Mouse (Mus musculus): ENCODE data around the gene Rhobtb3. TPM values are rescaled to one million over a fixed set of nuclear protein-coding genes. Genes with fewer than 3 reads are reported as not detected.
"Not testable (repeated sequence)": the region's sequence is repeated elsewhere in the genome, so short reads cannot be mapped to it uniquely, and the experiment has no call there.

The Rhobtb3 gene
- polyA plus RNA-seq, 1 experiment from 2014 or later: 18.3 TPM

DNA sequence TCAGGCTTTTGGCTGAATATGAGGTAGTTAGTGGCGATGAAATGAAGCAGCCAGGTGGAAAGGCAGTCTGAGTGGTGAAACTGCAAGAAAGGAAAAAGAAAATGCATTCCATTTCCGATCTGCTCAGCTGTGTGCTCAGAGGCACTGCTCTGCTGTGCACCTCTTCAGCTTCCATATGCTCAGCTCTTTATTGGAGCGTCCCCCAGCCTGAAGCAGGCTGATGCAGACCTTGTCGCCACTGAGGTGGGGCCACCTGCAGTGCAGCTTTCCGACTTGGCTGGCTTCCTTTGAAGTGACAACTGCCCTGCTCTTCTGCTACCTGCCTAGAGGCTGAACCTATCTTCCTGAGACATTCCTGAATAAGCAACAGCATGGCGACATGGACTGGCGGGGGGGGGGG, 67.5 kb downstream of the Rhobtb3 start:
- not testable (repeated sequence) for H3K4me3 ChIP-seq (replicated peaks); ATAC-seq (ENCODE audit: low FRiP score); H3K27ac ChIP-seq (replicated peaks); H3K27me3 ChIP-seq (replicated peaks); H3K4me2 ChIP-seq; H3K9ac ChIP-seq (replicated peaks); H3K9me3 ChIP-seq (replicated peaks); H3K4me1 ChIP-seq
- 69% methylated on average over 6 of the region's 7 CpGs for WGBS
- H3K36me3 ChIP-seq: peaks cover 16% of the 10 kb centered on the region

GRCm38 (mm10) chr13:75874608-75875376, 68.9 kb downstream of the Rhobtb3 start:
- H3K4me3 ChIP-seq (replicated peaks): no peak overlapping the region
- peaks cover 17% of the 10 kb centered on the region for H3K36me3 ChIP-seq
- ATAC-seq (ENCODE audit: low FRiP score): no peak
- no peak overlapping the region for H3K4me2 ChIP-seq
- H3K27ac ChIP-seq (replicated peaks): no peak overlapping the region
- no peak overlapping the region for H3K9ac ChIP-seq (replicated peaks)
- H3K27me3 ChIP-seq (replicated peaks): no peaks in the 10 kb centered on the region
- 95% methylated on average over 4 of the region's 4 CpGs for WGBS
- H3K4me1 ChIP-seq: no peaks in the 10 kb centered on the region
- no peaks in the 10 kb centered on the region for H3K9me3 ChIP-seq (replicated peaks)

DNA sequence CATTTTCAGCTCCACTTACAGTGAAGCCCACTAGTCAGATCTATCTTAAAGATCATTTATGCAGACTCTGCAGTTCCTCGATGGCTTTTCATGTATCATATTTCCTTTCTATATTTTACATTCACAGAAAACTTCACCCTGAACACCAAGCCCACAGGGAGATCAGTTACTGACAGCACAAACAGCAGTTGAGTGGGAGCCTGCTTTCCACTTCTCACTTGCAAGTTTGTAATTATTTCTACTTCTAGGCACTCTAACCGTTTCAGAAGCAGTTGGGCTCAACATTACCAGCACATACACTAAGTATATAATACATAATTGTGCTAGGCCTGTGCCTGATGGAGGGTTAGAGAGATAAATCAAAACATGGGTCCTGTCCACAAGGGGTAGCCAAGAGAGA, 75.8 kb downstream of the Rhobtb3 start:
- 96% methylated on average over 2 of the region's 2 CpGs for WGBS
- Histone ChIP-seq H3K27me3 (replicated peaks) (no peaks in the 10 kb centered on the region), H3K27ac (replicated peaks) (no peak overlapping the region), H3K4me2 (no peak overlapping the region), H3K4me1 (no peaks in the 10 kb centered on the region), H3K9ac (replicated peaks) (no peak overlapping the region), H3K36me3 (peaks cover 6% of the 10 kb centered on the region), H3K9me3 (replicated peaks) (no peaks in the 10 kb centered on the region), H3K4me3 (replicated peaks) (no peak overlapping the region)
- ATAC-seq (ENCODE audit: low FRiP score): no peak

GRCm38 (mm10) chr13:75865486-75866184, 78.1 kb downstream of the Rhobtb3 start:
- ATAC-seq (ENCODE audit: low FRiP score): no peak
- Histone ChIP-seq H3K9me3 (replicated peaks) (no peaks in the 10 kb centered on the region), H3K27me3 (replicated peaks) (no peaks in the 10 kb centered on the region), H3K4me2 (no peak overlapping the region), H3K4me1 (no peaks in the 10 kb centered on the region), H3K4me3 (replicated peaks) (no peak overlapping the region), H3K9ac (replicated peaks) (no peak overlapping the region), H3K36me3 (peaks cover 6% of the 10 kb centered on the region), H3K27ac (replicated peaks) (no peak overlapping the region)

- Histone ChIP-seq H3K9ac (replicated peaks) (no peak overlapping the region), H3K4me2 (no peak overlapping the region), H3K9me3 (replicated peaks) (0 out of 2 replicates have a peak, but pooled peaks cover 3% of the 10 kb centered on the region), H3K27me3 (replicated peaks) (no peaks in the 10 kb centered on the region), H3K4me3 (replicated peaks) (no peak overlapping the region), H3K4me1 (no peaks in the 10 kb centered on the region), H3K36me3 (no peaks in the 10 kb centered on the region), H3K27ac (replicated peaks) (no peak overlapping the region)
- WGBS: 54% methylated on average over 1 of the region's 1 CpGs
- ATAC-seq (ENCODE audit: low FRiP score): no peak
Observed at GRCm38 (mm10) chr13:75859264-75859844, 84.4 kb downstream of the Rhobtb3 start.

- Histone ChIP-seq H3K4me3 (replicated peaks) (no peak overlapping the region), H3K27me3 (replicated peaks) (no peaks in the 10 kb centered on the region), H3K4me1 (0 out of 2 replicates have a peak, but pooled peaks cover 2% of the 10 kb centered on the region), H3K27ac (replicated peaks) (no peak overlapping the region), H3K4me2 (no peak overlapping the region), H3K9me3 (replicated peaks) (0 out of 2 replicates have a peak, but pooled peaks cover 3% of the 10 kb centered on the region), H3K9ac (replicated peaks) (no peak overlapping the region), H3K36me3 (peaks cover 3% of the 10 kb centered on the region; the same call in 1 of the 2 replicates)
- 90% methylated on average over 3 of the region's 3 CpGs for WGBS
- ATAC-seq (ENCODE audit: low FRiP score): no peak
Observed at GRCm38 (mm10) chr13:75853118-75853517, 90.6 kb downstream of the Rhobtb3 start.

DNA sequence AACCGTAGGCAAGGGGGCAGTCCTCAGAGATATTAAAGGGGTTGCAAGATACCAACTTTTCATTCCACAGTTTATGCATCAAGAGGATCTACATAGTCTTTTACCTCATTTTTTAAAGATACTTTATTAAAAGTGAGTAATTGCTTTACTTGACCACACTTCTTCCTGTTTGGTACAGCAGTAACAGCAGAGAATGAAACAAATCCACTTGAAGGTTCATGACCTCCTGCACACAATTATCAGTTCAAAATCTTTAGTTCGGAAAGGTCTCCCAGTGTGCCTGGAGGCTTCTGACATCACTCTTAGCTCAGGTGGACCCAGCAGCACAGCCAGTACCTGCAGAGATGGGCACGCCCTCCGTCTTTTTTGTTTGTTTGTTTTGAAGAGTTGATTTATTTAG, 91.7 kb downstream of the Rhobtb3 start:
- 92% methylated on average over 4 of the region's 4 CpGs for WGBS
- Histone ChIP-seq H3K4me2 (no peak overlapping the region), H3K4me3 (replicated peaks) (no peak overlapping the region), H3K9me3 (replicated peaks) (0 out of 2 replicates have a peak, but pooled peaks cover 3% of the 10 kb centered on the region), H3K9ac (replicated peaks) (no peak overlapping the region), H3K27me3 (replicated peaks) (no peaks in the 10 kb centered on the region), H3K4me1 (0 out of 2 replicates have a peak, but pooled peaks cover 2% of the 10 kb centered on the region), H3K27ac (replicated peaks) (no peak overlapping the region), H3K36me3 (peaks cover 6% of the 10 kb centered on the region; the same call in 1 of the 2 replicates)
- ATAC-seq (ENCODE audit: low FRiP score): no peak

DNA sequence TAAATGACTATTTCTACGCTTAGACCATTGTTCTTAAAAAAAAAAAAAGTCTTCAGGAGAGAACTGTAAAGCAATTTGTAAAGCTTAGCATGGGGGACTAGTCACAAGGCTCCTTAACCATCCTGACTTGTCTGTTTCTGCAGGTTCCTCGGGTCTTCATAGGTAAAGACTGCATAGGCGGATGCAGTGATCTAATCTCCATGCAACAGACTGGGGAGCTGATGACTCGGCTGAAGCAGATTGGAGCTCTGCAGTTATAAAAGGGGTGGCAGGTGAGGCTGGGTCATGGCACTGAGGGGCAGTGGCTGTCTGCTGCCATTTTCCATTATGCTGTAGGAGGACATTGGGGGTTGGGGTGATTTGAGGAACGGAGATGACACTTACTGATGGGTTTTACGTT, 96.7 kb downstream of the Rhobtb3 start:
- H3K9me3 ChIP-seq (replicated peaks): no peaks in the 10 kb centered on the region
- H3K4me2 ChIP-seq: no peak overlapping the region
- ATAC-seq (ENCODE audit: low FRiP score): no peak
- peaks cover 15% of the 10 kb centered on the region for H3K4me1 ChIP-seq
- WGBS: 86% methylated on average over 6 of the region's 6 CpGs
- H3K9ac ChIP-seq (replicated peaks): no peak overlapping the region
- H3K27ac ChIP-seq (replicated peaks): no peak overlapping the region
- no peaks in the 10 kb centered on the region for H3K27me3 ChIP-seq (replicated peaks)
- no peak overlapping the region for H3K4me3 ChIP-seq (replicated peaks)
- H3K36me3 ChIP-seq: peaks cover 6% of the 10 kb centered on the region; the same call in 1 of the 2 replicates

DNA sequence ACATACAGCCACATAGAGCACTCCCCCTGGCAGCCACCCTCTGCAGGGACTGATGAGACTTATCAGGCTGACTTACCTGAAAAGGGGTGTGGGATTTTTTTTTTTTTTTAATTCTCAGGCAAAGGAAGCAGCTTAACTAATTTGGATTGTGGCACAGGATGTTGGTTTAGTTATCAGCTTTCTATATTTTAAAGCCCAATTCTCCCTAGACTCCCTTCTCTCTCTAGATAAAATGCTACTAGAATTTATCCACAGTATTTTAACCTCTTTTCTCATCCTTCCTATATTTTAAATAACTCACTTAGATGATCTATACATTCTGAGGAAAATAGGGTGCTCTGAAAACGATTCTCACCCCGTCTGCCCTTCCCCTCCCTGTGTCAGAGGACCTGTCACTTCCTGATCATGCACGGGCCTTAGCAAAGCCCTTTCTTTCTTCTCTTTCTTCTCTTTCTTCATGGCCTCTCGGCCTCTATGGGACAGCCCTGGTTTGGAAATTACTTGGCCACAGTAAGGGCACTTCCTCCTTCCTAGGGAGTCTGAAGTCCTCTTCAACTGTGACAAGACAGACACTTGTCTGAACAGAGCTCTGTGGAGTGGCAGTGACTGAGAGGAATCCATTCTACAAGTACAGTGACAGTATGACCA, 98.1 kb downstream of the Rhobtb3 start:
- no peak overlapping the region for H3K27ac ChIP-seq (replicated peaks)
- no peaks in the 10 kb centered on the region for H3K9me3 ChIP-seq (replicated peaks)
- 0 out of 2 replicates have a peak, but pooled peaks cover 3% of the 10 kb centered on the region for H3K36me3 ChIP-seq
- no peak overlapping the region for H3K4me3 ChIP-seq (replicated peaks)
- no peaks in the 10 kb centered on the region for H3K27me3 ChIP-seq (replicated peaks)
- no peak overlapping the region for H3K9ac ChIP-seq (replicated peaks)
- no peak overlapping the region for H3K4me2 ChIP-seq
- H3K4me1 ChIP-seq: peaks cover 28% of the 10 kb centered on the region
- ATAC-seq (ENCODE audit: low FRiP score): no peak
- 60% methylated on average over 4 of the region's 4 CpGs for WGBS

GRCm38 (mm10) chr13:75844833-75845518, 98.7 kb downstream of the Rhobtb3 start:
- Histone ChIP-seq H3K9ac (replicated peaks) (no peak overlapping the region), H3K9me3 (replicated peaks) (no peaks in the 10 kb centered on the region), H3K36me3 (0 out of 2 replicates have a peak, but pooled peaks cover 3% of the 10 kb centered on the region), H3K27ac (replicated peaks) (no peak overlapping the region), H3K27me3 (replicated peaks) (no peaks in the 10 kb centered on the region), H3K4me3 (replicated peaks) (no peak overlapping the region), H3K4me1 (peaks cover 32% of the 10 kb centered on the region), H3K4me2 (no peak overlapping the region)
- WGBS: 95% methylated on average over 2 of the region's 2 CpGs
- no peak for ATAC-seq (ENCODE audit: low FRiP score)
